Mouse (Mus musculus): ENCODE measurements around the gene Adgra1. TPM values are rescaled to one million over a fixed set of nuclear protein-coding genes. Genes with fewer than 3 reads are reported as not detected.

The Adgra1 gene
- polyA plus RNA-seq, 1 experiment from 2014 or later, result not detected

DNA sequence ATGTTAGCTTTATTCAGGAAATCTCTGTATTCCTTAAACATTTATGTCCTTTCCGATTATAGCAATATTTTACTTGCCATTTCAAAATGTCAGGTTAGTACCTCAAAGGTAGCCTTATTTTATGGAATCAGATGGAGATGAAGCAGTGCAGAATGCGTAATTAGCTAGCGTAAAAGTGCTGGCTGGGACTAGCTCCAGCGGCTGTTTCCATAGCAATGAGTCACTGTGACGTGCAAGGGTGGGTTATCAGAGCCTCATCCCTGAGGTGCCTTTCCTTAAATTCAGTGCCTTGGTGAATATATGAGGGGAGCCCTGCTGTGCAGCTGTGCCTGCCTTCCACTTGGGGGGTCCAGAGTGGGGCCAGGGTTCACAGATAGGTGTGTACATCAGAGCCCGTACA is 17.1 kb downstream of the Adgra1 start:
- WGBS, result 58% methylated on average over 6 of the region's 6 CpGs
- H3K9ac ChIP-seq, result no peak overlapping the region
- no peaks in the 10 kb centered on the region for H3K4me1 ChIP-seq
- H3K36me3 ChIP-seq, result no peaks in the 10 kb centered on the region
- H3K27ac ChIP-seq, result no peak overlapping the region
- H3K27me3 ChIP-seq, result no peaks in the 10 kb centered on the region
- no peak overlapping the region for H3K4me2 ChIP-seq
- H3K9me3 ChIP-seq, result no peaks in the 10 kb centered on the region
- no peak for ATAC-seq (ENCODE audit: borderline replicate concordance, extremely low read depth, low FRiP score, low TSS enrichment)
- no peak overlapping the region for H3K4me3 ChIP-seq

- WGBS, result 73% methylated on average over 11 of the region's 11 CpGs
- H3K4me2 ChIP-seq, result no peak overlapping the region
- no peaks in the 10 kb centered on the region for H3K9me3 ChIP-seq
- H3K9ac ChIP-seq, result no peak overlapping the region
- no peak overlapping the region for H3K4me3 ChIP-seq
- no peak overlapping the region for H3K27ac ChIP-seq
- no peak for ATAC-seq (ENCODE audit: borderline replicate concordance, extremely low read depth, low FRiP score, low TSS enrichment)
- H3K4me1 ChIP-seq, result no peaks in the 10 kb centered on the region
- no peaks in the 10 kb centered on the region for H3K27me3 ChIP-seq
- no peaks in the 10 kb centered on the region for H3K36me3 ChIP-seq
These were observed 21.3 kb downstream of the Adgra1 start for GRCm38 (mm10) chr7:139855261-139855660.

DNA sequence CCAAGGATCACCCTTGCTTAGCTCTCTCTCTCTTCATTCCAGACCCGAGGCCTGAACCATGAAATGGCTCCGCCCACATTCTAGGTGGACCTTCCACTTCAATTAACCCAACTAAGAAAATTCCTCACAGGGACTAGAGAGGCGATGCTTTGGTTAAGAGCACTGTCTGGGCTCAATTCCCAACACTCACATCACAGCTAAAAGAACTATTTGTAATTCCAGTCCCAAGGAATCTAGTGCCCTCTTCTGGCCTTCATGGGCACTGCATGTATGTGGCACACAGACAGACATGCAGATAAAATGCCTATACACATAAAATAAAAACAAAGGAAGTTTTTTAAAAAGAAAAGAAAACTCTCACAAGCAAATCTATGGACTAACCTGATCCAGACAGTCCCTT is 27.4 kb downstream of the Adgra1 start:
- Histone ChIP-seq H3K4me2 (no peak overlapping the region), H3K4me3 (no peak overlapping the region), H3K36me3 (no peaks in the 10 kb centered on the region), H3K9me3 (no peaks in the 10 kb centered on the region), H3K4me1 (no peaks in the 10 kb centered on the region), H3K27me3 (no peaks in the 10 kb centered on the region), H3K9ac (no peak overlapping the region), H3K27ac (no peak overlapping the region)
- WGBS, result 17% methylated on average over 3 of the region's 3 CpGs
- ATAC-seq (ENCODE audit: borderline replicate concordance, extremely low read depth, low FRiP score, low TSS enrichment), result no peak

DNA sequence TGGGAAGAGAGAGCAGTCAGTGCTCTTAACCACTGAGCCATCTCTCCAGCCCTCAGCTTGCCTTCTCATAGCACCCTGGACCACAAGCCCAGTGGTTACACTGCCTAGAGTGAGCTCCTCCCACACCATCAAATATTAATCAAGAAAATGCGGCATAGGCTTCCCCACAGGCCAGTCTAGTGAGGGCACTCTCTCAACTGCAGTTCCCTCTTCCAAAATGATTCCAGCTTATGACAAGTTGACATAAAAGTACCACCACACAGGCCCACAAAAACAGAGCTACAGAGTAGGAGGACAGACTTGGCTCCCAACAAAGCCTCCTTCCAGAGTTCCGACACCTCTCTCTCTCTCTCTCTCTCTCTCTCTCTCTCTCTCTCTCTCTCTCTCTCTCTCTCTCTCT is 29.1 kb downstream of the Adgra1 start:
- no peak overlapping the region for H3K27ac ChIP-seq
- no peaks in the 10 kb centered on the region for H3K4me1 ChIP-seq
- H3K9me3 ChIP-seq, result no peaks in the 10 kb centered on the region
- no peak overlapping the region for H3K4me2 ChIP-seq
- no peaks in the 10 kb centered on the region for H3K36me3 ChIP-seq
- no peak for ATAC-seq (ENCODE audit: borderline replicate concordance, extremely low read depth, low FRiP score, low TSS enrichment)
- no peak overlapping the region for H3K4me3 ChIP-seq
- 64% methylated on average over 2 of the region's 2 CpGs for WGBS
- H3K9ac ChIP-seq, result no peak overlapping the region
- H3K27me3 ChIP-seq, result no peaks in the 10 kb centered on the region

- H3K27ac ChIP-seq, result no peak overlapping the region
- H3K9ac ChIP-seq, result no peak overlapping the region
- H3K4me3 ChIP-seq, result no peak overlapping the region
- no peaks in the 10 kb centered on the region for H3K4me1 ChIP-seq
- no peaks in the 10 kb centered on the region for H3K27me3 ChIP-seq
- H3K9me3 ChIP-seq, result no peaks in the 10 kb centered on the region
- 34% methylated on average over 2 of the region's 2 CpGs for WGBS
- no peak overlapping the region for H3K4me2 ChIP-seq
- ATAC-seq (ENCODE audit: borderline replicate concordance, extremely low read depth, low FRiP score, low TSS enrichment), result no peak
- H3K36me3 ChIP-seq, result no peaks in the 10 kb centered on the region
These were observed 30.3 kb downstream of the Adgra1 start for GRCm38 (mm10) chr7:139864253-139864652.

- ATAC-seq (ENCODE audit: borderline replicate concordance, extremely low read depth, low FRiP score, low TSS enrichment), result no peak
- no peak overlapping the region for H3K9ac ChIP-seq
- H3K27me3 ChIP-seq, result no peaks in the 10 kb centered on the region
- no peaks in the 10 kb centered on the region for H3K36me3 ChIP-seq
- no peaks in the 10 kb centered on the region for H3K9me3 ChIP-seq
- no peak overlapping the region for H3K4me2 ChIP-seq
- no peaks in the 10 kb centered on the region for H3K4me1 ChIP-seq
- H3K4me3 ChIP-seq, result no peak overlapping the region
- no peak overlapping the region for H3K27ac ChIP-seq
- 33% methylated on average over 1 of the region's 1 CpGs for WGBS
These were observed 30.9 kb downstream of the Adgra1 start for GRCm38 (mm10) chr7:139864871-139865270.

DNA sequence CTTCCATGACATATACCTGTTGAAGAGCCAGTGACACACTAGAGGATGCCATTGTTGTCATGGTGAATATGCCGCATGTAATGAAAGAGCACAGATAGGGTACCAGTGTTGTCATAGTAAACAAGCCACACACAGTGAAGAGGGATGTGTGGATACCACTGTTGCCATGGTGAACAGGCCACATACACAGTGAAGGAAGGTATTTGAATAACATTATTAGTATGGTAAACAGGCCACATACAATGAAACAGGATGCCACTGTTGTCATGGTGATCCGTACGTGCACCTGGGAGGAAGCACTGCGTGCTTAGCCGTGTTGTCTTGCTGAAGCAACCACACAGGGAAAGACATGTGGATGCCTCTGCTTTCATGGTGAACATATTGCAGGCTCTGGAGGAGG is 37.0 kb downstream of the Adgra1 start:
- Histone ChIP-seq H3K4me3 (no peak overlapping the region), H3K27ac (no peak overlapping the region), H3K9me3 (no peaks in the 10 kb centered on the region), H3K4me2 (no peak overlapping the region), H3K9ac (no peak overlapping the region), H3K4me1 (no peaks in the 10 kb centered on the region), H3K36me3 (no peaks in the 10 kb centered on the region), H3K27me3 (no peaks in the 10 kb centered on the region)
- no peak for ATAC-seq (ENCODE audit: borderline replicate concordance, extremely low read depth, low FRiP score, low TSS enrichment)
- 84% methylated on average over 5 of the region's 5 CpGs for WGBS

- Histone ChIP-seq H3K4me3 (no peak overlapping the region), H3K4me2 (no peak overlapping the region), H3K9me3 (no peaks in the 10 kb centered on the region), H3K9ac (no peak overlapping the region), H3K4me1 (no peaks in the 10 kb centered on the region), H3K36me3 (no peaks in the 10 kb centered on the region), H3K27me3 (no peaks in the 10 kb centered on the region), H3K27ac (no peak overlapping the region)
- 60% methylated on average over 10 of the region's 10 CpGs for WGBS
- ATAC-seq (ENCODE audit: borderline replicate concordance, extremely low read depth, low FRiP score, low TSS enrichment), result no peak
These were observed 43.3 kb downstream of the Adgra1 start for GRCm38 (mm10) chr7:139877167-139877792.

- Histone ChIP-seq H3K9ac (no peak overlapping the region), H3K27ac (no peak overlapping the region), H3K36me3 (no peaks in the 10 kb centered on the region), H3K4me1 (no peaks in the 10 kb centered on the region), H3K4me3 (no peak overlapping the region), H3K27me3 (no peaks in the 10 kb centered on the region), H3K4me2 (no peak overlapping the region), H3K9me3 (no peaks in the 10 kb centered on the region)
- no peak for ATAC-seq (ENCODE audit: borderline replicate concordance, extremely low read depth, low FRiP score, low TSS enrichment)
- 75% methylated on average over 5 of the region's 5 CpGs for WGBS
These were observed 44.1 kb downstream of the Adgra1 start for GRCm38 (mm10) chr7:139878122-139878521.

- H3K4me2 ChIP-seq, result no peak overlapping the region
- H3K36me3 ChIP-seq, result no peaks in the 10 kb centered on the region
- H3K27me3 ChIP-seq, result no peaks in the 10 kb centered on the region
- no peak overlapping the region for H3K27ac ChIP-seq
- H3K9ac ChIP-seq, result no peak overlapping the region
- ATAC-seq (ENCODE audit: borderline replicate concordance, extremely low read depth, low FRiP score, low TSS enrichment), result no peak
- no peaks in the 10 kb centered on the region for H3K9me3 ChIP-seq
- H3K4me1 ChIP-seq, result no peaks in the 10 kb centered on the region
- WGBS, result 29% methylated on average over 6 of the region's 6 CpGs
- H3K4me3 ChIP-seq, result no peak overlapping the region
These were observed 44.6 kb downstream of the Adgra1 start for GRCm38 (mm10) chr7:139878621-139879020.

- H3K4me1 ChIP-seq, result no peaks in the 10 kb centered on the region
- no peaks in the 10 kb centered on the region for H3K27me3 ChIP-seq
- ATAC-seq (ENCODE audit: borderline replicate concordance, extremely low read depth, low FRiP score, low TSS enrichment), result no peak
- H3K9me3 ChIP-seq, result no peaks in the 10 kb centered on the region
- H3K27ac ChIP-seq, result no peak overlapping the region
- 84% methylated on average over 4 of the region's 4 CpGs for WGBS
- H3K9ac ChIP-seq, result no peak overlapping the region
- no peaks in the 10 kb centered on the region for H3K36me3 ChIP-seq
- no peak overlapping the region for H3K4me3 ChIP-seq
- no peak overlapping the region for H3K4me2 ChIP-seq
These were observed 49.6 kb downstream of the Adgra1 start for GRCm38 (mm10) chr7:139883545-139883944.

DNA sequence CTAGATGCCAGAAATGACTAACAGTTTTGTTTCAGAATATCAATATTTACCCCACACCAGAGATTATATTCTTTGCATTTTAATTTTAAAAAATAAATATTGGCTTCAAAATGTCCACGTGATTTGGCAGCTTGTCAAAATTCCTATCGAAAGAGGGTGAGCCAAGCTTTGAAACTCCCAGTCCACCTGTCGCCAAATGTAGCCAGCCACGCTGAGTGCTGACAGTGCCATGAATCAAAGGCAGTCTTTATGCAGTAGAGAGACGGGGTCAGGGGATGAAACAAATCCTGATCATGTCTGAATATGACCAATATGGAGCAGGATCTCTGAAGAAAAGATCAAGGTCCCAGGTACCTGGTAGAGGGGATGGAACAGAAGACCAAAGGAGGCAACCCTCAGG is 57.8 kb downstream of the Adgra1 start:
- Histone ChIP-seq H3K9ac (no peak overlapping the region), H3K27ac (no peak overlapping the region), H3K4me1 (peaks cover 10% of the 10 kb centered on the region), H3K4me3 (no peak overlapping the region), H3K4me2 (no peak overlapping the region), H3K27me3 (peaks cover 47% of the 10 kb centered on the region), H3K9me3 (no peaks in the 10 kb centered on the region), H3K36me3 (no peaks in the 10 kb centered on the region)
- WGBS, result 28% methylated on average over 5 of the region's 5 CpGs
- ATAC-seq (ENCODE audit: borderline replicate concordance, extremely low read depth, low FRiP score, low TSS enrichment), result no peak
